Mouse (Mus musculus) lung, embryonic 15.5 days (tissue): ENCODE measurements around the gene Slc32a1. TPM values are rescaled to one million over a fixed set of nuclear protein-coding genes. Genes with fewer than 3 reads are reported as not detected.

Source experiments
- ATAC-seq: fragments of 200-750 bp; cut with Nextera tagmentation; 2 replicates; pipeline ENCODE4 v1.8.0; 2017; ENCODE audit warnings: moderate number of reproducible peaks, borderline replicate concordance; ENCODE audit not compliant: low FRiP score, low TSS enrichment; ENCODE audit errors: extremely low read depth
- H3K27ac ChIP-seq: fragments of 300-500 bp; sonication (generic); 2 replicates; pipeline ENCODE4 v1.5.1; 2015; ENCODE audit warnings: moderate library complexity, mild to moderate bottlenecking, inconsistent platforms
- H3K27me3 ChIP-seq: fragments of 300-500 bp; sonication (generic); 2 replicates; pipeline ENCODE4 v1.6.1; 2015; ENCODE audit warnings: inconsistent platforms
- H3K36me3 ChIP-seq: fragments of 300-500 bp; sonication (generic); 2 replicates; pipeline ENCODE4 v1.6.1; 2015; ENCODE audit warnings: inconsistent platforms
- H3K4me1 ChIP-seq: fragments of 300-500 bp; sonication (generic); 2 replicates; pipeline ENCODE4 v1.6.1; 2015; ENCODE audit warnings: inconsistent platforms
- H3K4me2 ChIP-seq: fragments of 300-500 bp; sonication (generic); 2 replicates; pipeline ENCODE4 v1.6.1; 2015; ENCODE audit warnings: inconsistent platforms, mild to moderate bottlenecking, moderate library complexity
- H3K4me3 ChIP-seq: fragments of 300-500 bp; sonication (generic); 2 replicates; pipeline ENCODE4 v1.5.1; 2015; ENCODE audit warnings: mild to moderate bottlenecking, inconsistent platforms
- H3K9ac ChIP-seq: fragments of 300-500 bp; sonication (generic); 2 replicates; pipeline ENCODE4 v1.6.1; 2015; ENCODE audit warnings: inconsistent platforms
- H3K9me3 ChIP-seq: fragments of 300-500 bp; sonication (generic); 2 replicates; pipeline ENCODE4 v1.6.1; 2016; ENCODE audit warnings: inconsistent platforms
- WGBS: fragments of 180-500 bp; shearing (Covaris S2); methylation state at CpG from one replicate; pipeline ENCODE4 v1.1.7; 2015; 5-methylcytosine and 5-hydroxymethylcytosine counted together
- polyA plus RNA-seq: library from polyadenylated mRNA; unstranded; fragments of >200 nt; fragmentation: Nextera tagmentation; extraction: Ambion mirVana; gene quantifications from 2 replicates; pipeline ENCODE4 v1.2.1, GENCODE M21; 2015

Slc32a1 gene
- polyA plus RNA-seq, 1 experiment from 2014 or later: not detected

DNA sequence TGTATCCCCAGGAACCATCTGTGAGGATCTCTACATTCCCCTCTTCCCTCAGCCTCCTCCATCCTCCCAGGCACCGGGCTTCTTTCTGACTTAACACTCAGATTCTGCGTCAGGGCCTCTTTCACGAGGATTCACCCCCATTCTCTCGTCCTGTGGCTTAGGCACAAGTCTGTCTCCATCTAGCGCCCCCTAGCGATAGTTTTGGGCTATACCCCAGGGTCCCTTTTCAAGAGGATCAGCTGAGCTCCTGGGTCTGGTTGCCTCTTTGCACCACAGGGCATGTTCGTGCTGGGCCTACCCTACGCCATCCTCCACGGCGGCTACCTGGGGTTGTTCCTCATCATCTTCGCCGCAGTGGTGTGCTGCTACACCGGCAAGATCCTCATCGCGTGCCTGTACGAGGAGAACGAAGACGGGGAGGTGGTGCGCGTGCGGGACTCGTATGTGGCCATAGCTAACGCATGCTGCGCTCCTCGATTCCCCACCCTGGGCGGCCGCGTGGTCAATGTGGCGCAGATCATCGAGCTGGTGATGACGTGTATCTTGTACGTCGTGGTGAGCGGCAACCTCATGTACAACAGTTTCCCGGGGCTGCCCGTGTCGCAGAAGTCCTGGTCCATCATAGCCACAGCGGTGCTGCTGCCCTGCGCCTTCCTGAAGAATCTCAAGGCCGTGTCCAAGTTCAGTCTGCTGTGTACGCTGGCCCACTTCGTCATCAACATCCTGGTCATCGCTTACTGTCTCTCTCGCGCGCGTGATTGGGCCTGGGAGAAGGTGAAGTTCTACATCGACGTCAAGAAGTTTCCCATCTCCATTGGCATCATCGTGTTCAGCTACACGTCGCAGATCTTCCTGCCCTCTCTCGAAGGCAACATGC is 3.2 kb downstream of the Slc32a1 start:
- ATAC-seq: no peak
- Histone ChIP-seq H3K4me3 (no peak overlapping the region), H3K27ac (no peak overlapping the region), H3K4me2 (no peak overlapping the region), H3K9ac (no peak overlapping the region), H3K27me3 (peaks cover 100% of the 10 kb centered on the region), H3K4me1 (peaks cover 20% of the 10 kb centered on the region), H3K36me3 (no peaks in the 10 kb centered on the region), H3K9me3 (no peaks in the 10 kb centered on the region)
- WGBS: 3% methylated on average over 53 of the region's 53 CpGs

DNA sequence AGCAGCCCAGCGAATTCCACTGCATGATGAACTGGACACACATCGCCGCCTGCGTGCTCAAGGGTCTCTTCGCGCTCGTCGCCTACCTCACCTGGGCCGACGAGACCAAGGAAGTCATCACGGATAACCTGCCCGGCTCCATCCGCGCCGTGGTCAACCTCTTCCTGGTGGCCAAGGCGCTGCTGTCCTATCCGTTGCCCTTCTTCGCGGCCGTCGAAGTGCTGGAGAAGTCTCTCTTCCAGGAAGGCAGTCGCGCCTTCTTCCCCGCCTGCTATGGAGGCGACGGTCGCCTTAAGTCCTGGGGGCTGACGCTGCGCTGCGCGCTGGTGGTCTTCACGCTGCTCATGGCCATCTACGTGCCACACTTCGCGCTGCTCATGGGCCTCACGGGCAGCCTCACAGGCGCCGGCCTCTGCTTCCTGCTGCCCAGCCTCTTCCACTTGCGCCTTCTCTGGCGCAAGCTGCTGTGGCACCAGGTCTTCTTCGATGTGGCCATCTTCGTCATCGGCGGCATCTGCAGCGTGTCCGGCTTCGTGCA is 3.9 kb downstream of the Slc32a1 start:
- ATAC-seq: no peak
- Histone ChIP-seq H3K4me2 (peak overlapping the region; percentile 24; the same call in 1 of the 2 replicates), H3K36me3 (no peaks in the 10 kb centered on the region), H3K4me3 (0 out of 2 replicates have a peak overlapping the region, but pooled peaks have one; percentile 0), H3K27ac (no peak overlapping the region), H3K9ac (no peak overlapping the region), H3K4me1 (peaks cover 20% of the 10 kb centered on the region), H3K9me3 (no peaks in the 10 kb centered on the region), H3K27me3 (peaks cover 100% of the 10 kb centered on the region)
- WGBS: 2% methylated on average over 47 of the region's 47 CpGs

GRCm38 (mm10) chr2:158615161-158615680 is 4.7 kb downstream of the Slc32a1 start:
- Histone ChIP-seq H3K27ac (no peak overlapping the region), H3K4me1 (peaks cover 15% of the 10 kb centered on the region), H3K27me3 (peaks cover 100% of the 10 kb centered on the region), H3K36me3 (no peaks in the 10 kb centered on the region), H3K9ac (no peak overlapping the region), H3K4me3 (no peak overlapping the region), H3K4me2 (no peak overlapping the region; the same call in 1 of the 2 replicates), H3K9me3 (no peaks in the 10 kb centered on the region)
- ATAC-seq: no peak
- 5% methylated on average over 24 of the region's 24 CpGs for WGBS

GRCm38 (mm10) chr2:158615702-158616101 is 5.1 kb downstream of the Slc32a1 start:
- no peak for ATAC-seq
- H3K27ac ChIP-seq: no peak overlapping the region
- H3K36me3 ChIP-seq: no peaks in the 10 kb centered on the region
- 5% methylated on average over 13 of the region's 13 CpGs for WGBS
- no peak overlapping the region for H3K4me2 ChIP-seq
- H3K9me3 ChIP-seq: no peaks in the 10 kb centered on the region
- H3K4me1 ChIP-seq: peaks cover 12% of the 10 kb centered on the region
- no peak overlapping the region for H3K9ac ChIP-seq
- peaks cover 99% of the 10 kb centered on the region for H3K27me3 ChIP-seq
- no peak overlapping the region for H3K4me3 ChIP-seq

DNA sequence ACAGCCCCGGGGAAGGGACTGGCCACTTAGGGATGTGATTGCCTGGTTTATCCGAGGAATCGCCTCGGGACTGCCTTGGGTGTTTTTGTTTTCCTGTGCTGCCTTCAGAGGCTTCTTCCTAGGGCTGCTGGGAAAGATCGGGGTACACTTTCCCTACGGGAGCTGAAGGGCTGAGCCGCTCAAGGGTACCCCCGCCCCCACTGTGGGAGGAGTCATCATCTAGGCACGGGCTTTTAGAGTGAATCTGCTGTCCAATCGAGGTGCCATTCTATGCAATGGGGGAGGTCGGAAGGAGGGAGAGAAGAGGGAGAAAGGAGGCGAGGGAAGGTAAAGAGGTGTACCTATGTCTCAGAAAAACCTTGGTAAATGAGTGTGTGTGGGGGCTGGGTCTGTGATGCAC is 5.7 kb downstream of the Slc32a1 start:
- Histone ChIP-seq H3K4me1 (0 out of 2 replicates have a peak, but pooled peaks cover 7% of the 10 kb centered on the region), H3K9ac (no peak overlapping the region), H3K4me3 (no peak overlapping the region), H3K9me3 (no peaks in the 10 kb centered on the region), H3K27ac (no peak overlapping the region), H3K36me3 (no peaks in the 10 kb centered on the region), H3K27me3 (peaks cover 99% of the 10 kb centered on the region), H3K4me2 (no peak overlapping the region)
- no peak for ATAC-seq
- 0% methylated on average over 12 of the region's 12 CpGs for WGBS

- no peak for ATAC-seq
- WGBS: 7% methylated on average over 11 of the region's 11 CpGs
- no peak overlapping the region for H3K27ac ChIP-seq
These were observed 6.2 kb downstream of the Slc32a1 start for GRCm38 (mm10) chr2:158616790-158617189.

GRCm38 (mm10) chr2:158624718-158625222 is 14.2 kb downstream of the Slc32a1 start, which contains the start of gene Actr5:
Gene Actr5, plus strand, starts transcription at chr2:158624888.
- H3K4me2 ChIP-seq: peak within 1 kb of the TSS; percentile 73
- H3K9me3 ChIP-seq: no peaks in the 10 kb centered on the region
- H3K36me3 ChIP-seq: peaks cover 25% of the 10 kb centered on the region
- H3K4me1 ChIP-seq: peaks cover 15% of the 10 kb centered on the region
- peak within 1 kb of the TSS; percentile 92 for H3K27ac ChIP-seq
- 0% methylated on average over 39 of the region's 39 CpGs for WGBS
- H3K9ac ChIP-seq: peak within 1 kb of the TSS; percentile 66
- H3K27me3 ChIP-seq: peaks cover 23% of the 10 kb centered on the region
- peak within 1 kb of the TSS; percentile 80 for H3K4me3 ChIP-seq
- ATAC-seq: peak; percentile 97

More at GRCm38 (mm10) chr2:158616790-158617189, 6.2 kb downstream of the Slc32a1 start:
- Histone ChIP-seq H3K36me3 (no peaks in the 10 kb centered on the region), H3K4me3 (no peak overlapping the region), H3K4me1 (0 out of 2 replicates have a peak, but pooled peaks cover 7% of the 10 kb centered on the region), H3K27me3 (peaks cover 99% of the 10 kb centered on the region), H3K9ac (no peak overlapping the region), H3K4me2 (no peak overlapping the region), H3K9me3 (no peaks in the 10 kb centered on the region)

- Histone ChIP-seq H3K4me3 (peak overlapping the region; percentile 80), H3K9ac (peak overlapping the region; percentile 66), H3K4me1 (peaks cover 15% of the 10 kb centered on the region), H3K27me3 (peaks cover 18% of the 10 kb centered on the region), H3K36me3 (peaks cover 30% of the 10 kb centered on the region), H3K27ac (peak overlapping the region; percentile 92), H3K9me3 (no peaks in the 10 kb centered on the region), H3K4me2 (peak overlapping the region; percentile 73)
- ATAC-seq: peak; percentile 70
- WGBS: under 1% methylated on average over 44 of the region's 44 CpGs
These were observed 14.7 kb downstream of the Slc32a1 start for GRCm38 (mm10) chr2:158625231-158625630.

DNA sequence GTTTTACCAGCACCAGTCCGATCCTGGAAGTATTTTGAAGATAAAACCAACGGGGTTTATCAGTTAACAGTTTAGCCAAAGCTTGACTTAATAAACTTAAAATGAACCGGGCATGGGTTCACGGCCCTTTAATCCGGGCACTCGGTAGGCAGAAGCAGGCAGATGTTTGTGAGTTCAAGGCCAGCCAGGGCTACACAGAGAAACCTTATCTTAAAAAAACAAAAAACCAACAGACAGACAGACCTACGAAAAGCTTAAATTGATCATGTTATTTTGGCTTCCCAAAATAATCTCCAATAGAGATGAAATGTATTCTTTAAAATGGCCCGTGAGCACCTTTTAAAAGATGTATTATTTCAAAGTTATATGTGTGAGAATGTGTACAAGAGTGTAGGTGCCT is 15.1 kb downstream of the Slc32a1 start:
- H3K27ac ChIP-seq: no peak overlapping the region
- peaks cover 14% of the 10 kb centered on the region for H3K27me3 ChIP-seq
- 23% methylated on average over 8 of the region's 8 CpGs for WGBS
- no peak for ATAC-seq
- peaks cover 15% of the 10 kb centered on the region for H3K4me1 ChIP-seq
- H3K9me3 ChIP-seq: no peaks in the 10 kb centered on the region
- H3K36me3 ChIP-seq: peaks cover 35% of the 10 kb centered on the region
- peak overlapping the region; percentile 80 for H3K4me3 ChIP-seq
- peak overlapping the region; percentile 73 for H3K4me2 ChIP-seq
- peak overlapping the region; percentile 66 for H3K9ac ChIP-seq

GRCm38 (mm10) chr2:158628858-158629257 is 18.3 kb downstream of the Slc32a1 start:
- no peaks in the 10 kb centered on the region for H3K27me3 ChIP-seq
- peaks cover 64% of the 10 kb centered on the region for H3K36me3 ChIP-seq
- H3K27ac ChIP-seq: no peak overlapping the region
- H3K4me1 ChIP-seq: peaks cover 15% of the 10 kb centered on the region
- H3K9me3 ChIP-seq: no peaks in the 10 kb centered on the region
- no peak overlapping the region for H3K4me2 ChIP-seq
- no peak for ATAC-seq
- no peak overlapping the region for H3K4me3 ChIP-seq
- WGBS: 69% methylated on average over 3 of the region's 3 CpGs
- H3K9ac ChIP-seq: no peak overlapping the region

DNA sequence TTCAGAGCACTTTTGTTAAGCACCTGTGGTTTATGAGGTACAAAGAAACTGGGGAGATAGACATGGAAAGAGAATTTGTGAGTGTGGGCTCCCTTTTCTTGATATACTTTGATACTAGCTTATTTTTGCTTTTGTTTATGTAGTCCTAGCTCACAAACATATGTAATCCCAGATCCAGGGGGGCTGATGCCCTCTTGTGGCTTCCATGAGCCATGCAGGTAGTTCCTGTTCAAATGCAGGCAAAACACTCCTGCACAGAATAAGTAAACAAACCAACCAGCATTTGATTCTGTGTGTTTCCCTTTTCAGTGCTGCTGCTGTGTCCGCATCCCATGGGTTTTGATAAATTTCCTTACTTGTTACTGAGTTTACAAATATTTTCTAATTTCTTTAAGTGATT is 18.8 kb downstream of the Slc32a1 start:
- H3K4me2 ChIP-seq: no peak overlapping the region
- 79% methylated on average over 1 of the region's 1 CpGs for WGBS
- no peaks in the 10 kb centered on the region for H3K27me3 ChIP-seq
- H3K9me3 ChIP-seq: no peaks in the 10 kb centered on the region
- peaks cover 15% of the 10 kb centered on the region for H3K4me1 ChIP-seq
- no peak overlapping the region for H3K27ac ChIP-seq
- no peak overlapping the region for H3K9ac ChIP-seq
- ATAC-seq: no peak
- no peak overlapping the region for H3K4me3 ChIP-seq
- H3K36me3 ChIP-seq: peaks cover 64% of the 10 kb centered on the region

- no peaks in the 10 kb centered on the region for H3K9me3 ChIP-seq
- no peak for ATAC-seq
- H3K27ac ChIP-seq: no peak overlapping the region
- peaks cover 85% of the 10 kb centered on the region for H3K36me3 ChIP-seq
- WGBS: 81% methylated on average over 5 of the region's 5 CpGs
- H3K4me1 ChIP-seq: no peaks in the 10 kb centered on the region
- no peak overlapping the region for H3K4me2 ChIP-seq
- no peak overlapping the region for H3K4me3 ChIP-seq
- no peaks in the 10 kb centered on the region for H3K27me3 ChIP-seq
- H3K9ac ChIP-seq: no peak overlapping the region
These were observed 21.3 kb downstream of the Slc32a1 start for GRCm38 (mm10) chr2:158631873-158632272.
